Mouse (Mus musculus): Measurements from ENCODE around the gene Aldh3b3.
"Not testable (repeated sequence)": the region's sequence is repeated elsewhere in the genome, so short reads cannot be mapped to it uniquely, and the experiment has no call there.

Aldh3b3 gene

DNA sequence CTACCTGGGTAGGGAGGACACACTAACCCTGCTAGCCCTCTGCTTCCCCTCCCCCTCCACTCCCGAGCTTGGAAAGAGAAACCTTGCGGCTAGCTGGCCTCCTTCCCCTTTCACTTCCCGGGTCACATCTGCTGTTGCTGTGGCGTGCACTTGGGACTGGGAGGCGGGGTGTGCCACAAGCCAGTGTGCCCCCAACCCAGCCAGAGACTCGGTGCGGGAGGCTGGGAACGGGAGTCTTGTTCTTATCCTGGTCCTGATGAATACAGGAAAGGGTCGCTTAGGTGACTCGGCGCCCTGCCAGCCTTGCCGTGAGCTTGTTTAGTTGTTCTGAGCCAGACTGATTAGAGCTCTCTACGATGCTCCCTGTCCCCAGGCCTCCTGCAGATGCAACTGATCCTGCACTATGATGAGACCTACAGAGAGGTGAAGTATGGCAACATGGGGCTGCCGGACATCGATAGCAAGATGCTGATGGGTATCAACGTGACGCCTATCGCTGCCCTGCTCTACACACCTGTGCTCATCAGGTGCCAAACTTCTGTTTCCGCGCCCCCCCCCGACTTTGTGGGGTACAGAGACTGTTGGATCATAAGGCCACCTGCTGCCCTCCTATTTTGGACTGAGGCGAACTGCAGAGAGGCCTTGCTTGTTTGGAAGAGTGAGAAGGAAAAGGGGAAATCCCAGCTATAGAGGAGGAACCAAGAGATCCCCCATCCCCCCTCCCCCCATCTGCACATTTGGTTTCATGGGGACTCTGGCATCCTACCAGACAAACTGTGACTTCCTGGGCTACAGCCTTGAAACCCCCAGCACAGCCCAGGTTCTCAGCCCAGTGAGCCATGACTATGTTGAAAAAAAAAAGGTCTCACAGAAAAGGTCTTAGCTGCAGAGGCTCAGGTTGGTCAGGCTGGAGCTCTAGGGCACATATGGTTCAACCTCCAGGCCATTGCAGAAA, 22.3 kb upstream of the Aldh3b3 start:
- DNase-seq, result peak; percentile 79 to 86

GRCm38 (mm10) chr19:3942315-3942714, 16.1 kb upstream of the Aldh3b3 start:
- DNase-seq, result no peak

DNA sequence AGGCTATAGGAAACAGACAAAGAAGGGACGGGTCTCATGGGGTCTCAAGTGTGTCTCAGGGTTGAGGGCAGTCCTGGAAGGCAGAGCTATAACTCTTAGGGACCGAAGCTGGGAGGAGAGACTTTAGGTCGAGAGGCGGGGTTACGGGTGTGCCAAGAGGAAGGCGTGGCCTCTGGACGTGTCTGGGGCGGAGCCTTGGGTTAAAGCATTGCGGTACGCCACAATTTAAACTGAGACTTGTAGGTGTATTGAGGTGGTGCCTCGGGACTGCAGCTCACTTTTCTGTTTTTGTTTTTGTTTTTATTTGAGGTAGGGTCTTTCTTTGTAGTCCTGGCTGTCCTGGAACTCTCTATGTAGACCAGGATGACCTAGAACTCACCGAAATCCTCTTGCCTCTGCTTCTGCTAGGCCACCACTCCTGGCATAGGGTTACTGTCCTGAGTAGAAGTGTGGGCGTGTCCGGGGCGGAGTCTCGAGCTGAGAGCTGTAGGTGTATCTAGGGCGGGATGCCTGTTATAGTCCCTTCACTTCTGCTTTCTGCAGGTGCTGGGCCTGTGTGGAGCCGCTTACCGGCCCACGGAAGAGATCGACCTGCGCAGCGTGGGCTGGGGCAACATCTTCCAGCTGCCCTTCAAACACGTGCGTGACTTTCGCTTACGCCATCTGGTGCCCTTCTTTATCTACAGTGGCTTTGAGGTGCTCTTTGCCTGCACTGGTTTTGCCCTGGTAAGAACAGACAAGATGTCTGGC, 15.3 kb upstream of the Aldh3b3 start:
- DNase-seq, result peak; percentile 61 to 77

- peak; percentile 79 to 83 for DNase-seq
Measured at GRCm38 (mm10) chr19:3945872-3946564, 12.4 kb upstream of the Aldh3b3 start.

GRCm38 (mm10) chr19:3946715-3947114, 11.7 kb upstream of the Aldh3b3 start:
- peak; percentile 84 to 90 for DNase-seq

- no peak for DNase-seq
Measured at GRCm38 (mm10) chr19:3947813-3948212, 10.6 kb upstream of the Aldh3b3 start.

- DNase-seq, result peak; percentile 44 to 68
Measured at GRCm38 (mm10) chr19:3948546-3948945, 9.9 kb upstream of the Aldh3b3 start.

- DNase-seq, result peak; percentile 53 to 54
Measured at GRCm38 (mm10) chr19:3950331-3950730, 8.1 kb upstream of the Aldh3b3 start.

DNA sequence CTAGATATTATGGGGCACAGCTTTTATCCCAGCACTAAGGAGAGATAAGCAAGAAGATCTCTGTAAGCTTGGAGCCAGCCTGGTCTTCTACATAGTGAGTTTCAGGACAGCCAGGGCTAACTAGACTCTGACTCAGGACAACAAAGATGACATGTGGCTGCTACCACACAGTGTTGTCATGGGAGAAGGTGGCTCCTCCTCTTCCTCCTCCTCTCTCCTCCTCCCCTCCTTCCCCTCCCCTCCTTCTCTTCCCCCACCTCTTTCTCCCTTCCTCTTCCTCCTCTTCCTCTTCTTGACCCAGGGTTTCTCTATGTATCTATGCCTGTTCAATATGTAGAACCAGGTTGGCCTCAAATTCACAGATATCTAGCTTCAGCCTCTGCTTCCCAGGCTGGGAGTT, 7.0 kb upstream of the Aldh3b3 start:
- no peak for DNase-seq

GRCm38 (mm10) chr19:3952099-3952498, 6.3 kb upstream of the Aldh3b3 start:
- DNase-seq, result no peak

- peak; percentile 26 to 33 for DNase-seq
Measured at GRCm38 (mm10) chr19:3955033-3955432, 3.4 kb upstream of the Aldh3b3 start.

- DNase-seq, result peak in 1 of 2 experiments; percentile 48
Measured at GRCm38 (mm10) chr19:3955804-3956203, 2.6 kb upstream of the Aldh3b3 start.

DNA sequence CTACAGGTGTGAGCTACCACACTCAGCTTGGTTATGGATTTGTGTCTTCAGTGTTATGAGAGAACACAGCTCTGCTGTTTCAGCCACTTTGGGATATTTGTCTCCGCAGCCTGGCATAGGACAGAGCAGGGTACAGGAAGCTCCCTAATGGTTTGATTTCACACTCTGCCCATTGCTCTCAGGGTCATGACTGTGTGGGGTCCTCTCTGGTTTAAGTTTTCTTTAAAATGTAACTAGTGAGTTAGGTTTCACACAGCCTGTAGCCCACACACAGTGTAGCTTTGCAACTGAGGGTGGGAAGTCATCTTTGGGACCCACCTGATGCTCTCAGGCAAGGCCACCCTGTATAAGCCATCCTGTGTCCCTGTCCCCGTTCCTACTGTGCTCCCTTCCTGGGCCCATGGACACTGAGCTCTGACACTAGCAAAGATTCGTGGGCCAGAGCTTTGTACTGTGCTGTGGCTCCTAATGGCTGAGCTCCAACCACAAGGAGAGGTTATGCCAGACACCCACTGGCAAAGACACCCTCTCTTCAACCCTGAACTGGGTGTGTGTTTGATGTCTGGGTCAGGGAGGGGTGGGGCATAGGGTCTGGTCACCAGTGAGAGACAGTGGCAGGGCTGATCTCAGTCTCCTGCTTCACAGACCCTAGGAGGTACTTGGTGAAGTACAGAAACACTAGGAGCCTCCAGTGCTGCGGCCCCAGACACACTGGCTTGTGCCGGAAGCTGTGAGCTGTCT, 979 bp upstream of the Aldh3b3 start:
- peak; percentile 42 to 54 for DNase-seq

DNA sequence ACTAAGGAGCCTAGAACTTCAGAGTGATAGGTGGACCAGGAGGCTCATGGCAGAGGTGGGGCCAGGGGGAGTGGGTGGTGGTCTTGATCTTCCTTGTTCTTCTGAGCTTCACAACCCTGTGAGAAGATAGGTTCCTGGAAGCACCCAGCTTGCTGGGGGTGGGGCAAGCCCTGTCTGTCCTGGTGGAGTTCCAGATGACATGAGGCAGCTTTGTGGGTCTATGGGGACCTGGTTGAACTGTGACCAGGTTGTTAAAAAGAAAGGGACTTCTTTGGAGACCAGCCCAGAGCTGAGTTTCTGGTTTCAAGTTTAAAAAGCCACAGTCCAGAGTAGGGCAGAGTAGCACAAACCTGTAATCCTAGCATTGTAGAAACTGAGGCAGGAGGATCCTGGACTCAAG, 585 bp downstream of the Aldh3b3 start:
- DNase-seq, result peak; percentile 66 to 79

DNA sequence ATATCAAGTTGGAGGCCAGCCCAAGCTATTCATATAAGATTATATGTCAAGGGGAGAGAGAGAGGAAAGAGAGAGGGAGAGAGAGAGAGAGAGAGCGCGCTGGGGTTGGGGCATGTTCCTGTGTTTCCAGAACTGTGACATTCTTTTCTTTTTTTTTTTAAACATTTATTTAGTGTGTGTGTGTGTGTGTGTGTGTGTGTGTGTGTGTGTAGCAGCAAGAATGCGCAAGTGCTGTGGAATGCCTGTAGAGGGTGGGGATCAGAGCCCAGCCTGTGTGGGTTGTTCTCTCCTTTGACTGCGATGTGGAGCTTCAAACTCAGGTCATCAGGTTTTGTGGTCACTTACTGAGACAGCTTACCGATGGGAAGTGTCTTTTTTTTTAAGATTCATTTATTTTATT, 1.8 kb downstream of the Aldh3b3 start:
- no peak for DNase-seq

- not testable (repeated sequence) for DNase-seq
Measured at GRCm38 (mm10) chr19:3961805-3962204, 3.4 kb downstream of the Aldh3b3 start.

DNA sequence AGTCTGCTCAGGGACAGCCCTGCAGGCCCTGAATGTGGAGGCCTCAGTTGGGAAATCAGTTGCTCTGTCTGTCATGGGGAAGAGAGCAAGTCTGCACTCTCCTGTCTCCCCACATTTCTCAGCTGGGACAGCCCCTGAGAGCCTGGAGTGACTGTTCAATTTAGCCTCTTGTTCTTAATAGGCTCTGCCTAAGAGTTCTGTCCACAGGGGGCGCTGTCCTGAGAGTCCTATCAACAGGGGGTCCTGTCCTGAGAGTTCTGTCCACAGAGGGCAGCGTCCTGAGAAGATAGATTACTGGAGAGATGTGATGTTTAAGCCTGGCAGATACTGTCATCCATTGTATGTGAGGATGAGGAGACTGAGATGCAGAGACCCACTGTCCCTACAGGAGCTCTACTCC, 4.0 kb downstream of the Aldh3b3 start:
- DNase-seq, result peak in 1 of 2 experiments; percentile 59

DNA sequence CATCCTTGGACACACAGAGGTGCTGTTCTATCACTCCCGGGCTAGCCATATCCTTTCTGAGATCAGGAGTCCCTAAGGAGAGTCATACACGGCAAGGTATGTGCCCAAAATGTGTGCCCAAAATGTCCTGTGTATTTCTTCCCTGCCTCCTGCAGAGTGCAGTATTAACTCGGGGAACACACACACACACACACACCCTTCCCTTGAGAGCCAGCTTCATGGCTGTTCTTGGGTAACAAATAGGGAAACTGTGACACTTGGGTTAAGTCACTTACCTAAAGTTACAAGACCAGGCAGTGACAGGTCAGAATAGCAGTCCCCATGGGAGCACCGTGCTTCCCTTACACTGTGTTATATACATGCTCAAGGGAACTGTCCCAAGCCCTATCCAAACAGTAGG, 5.6 kb downstream of the Aldh3b3 start:
- DNase-seq, result no peak

DNA sequence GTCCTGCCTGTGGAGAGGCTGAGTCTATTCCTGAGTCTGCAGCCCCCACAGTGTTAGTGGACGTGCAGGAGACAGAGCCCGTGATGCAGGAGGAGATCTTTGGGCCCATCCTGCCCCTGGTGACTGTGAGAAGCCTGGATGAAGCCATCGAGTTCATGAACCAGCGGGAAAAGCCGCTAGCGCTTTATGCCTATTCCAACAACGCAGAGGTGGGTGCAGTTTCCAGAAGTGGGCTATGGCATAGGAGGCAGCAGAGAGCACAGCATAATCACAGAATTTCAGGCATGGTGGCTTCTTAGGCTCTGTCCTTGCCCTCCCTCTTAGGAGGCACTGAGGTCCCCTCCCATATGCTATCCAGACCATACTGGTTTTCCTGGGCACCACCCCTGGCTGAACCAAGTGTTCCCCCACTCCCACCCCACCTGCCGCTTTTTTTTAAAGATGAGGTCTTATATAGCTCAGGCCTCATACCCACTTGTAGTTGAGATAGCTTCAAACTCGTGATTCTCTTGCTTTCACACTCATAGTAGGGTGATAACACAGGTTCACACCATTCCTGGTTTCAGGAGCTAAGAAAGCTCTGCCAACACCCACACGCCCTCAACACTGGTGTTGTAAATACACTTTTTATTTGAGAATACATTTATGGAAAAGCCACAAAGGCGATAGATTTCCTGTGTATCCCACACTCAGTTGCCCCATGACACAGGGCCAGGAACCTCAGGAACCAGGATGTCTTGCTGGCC, 8.1 kb downstream of the Aldh3b3 start:
- DNase-seq, result no peak

DNA sequence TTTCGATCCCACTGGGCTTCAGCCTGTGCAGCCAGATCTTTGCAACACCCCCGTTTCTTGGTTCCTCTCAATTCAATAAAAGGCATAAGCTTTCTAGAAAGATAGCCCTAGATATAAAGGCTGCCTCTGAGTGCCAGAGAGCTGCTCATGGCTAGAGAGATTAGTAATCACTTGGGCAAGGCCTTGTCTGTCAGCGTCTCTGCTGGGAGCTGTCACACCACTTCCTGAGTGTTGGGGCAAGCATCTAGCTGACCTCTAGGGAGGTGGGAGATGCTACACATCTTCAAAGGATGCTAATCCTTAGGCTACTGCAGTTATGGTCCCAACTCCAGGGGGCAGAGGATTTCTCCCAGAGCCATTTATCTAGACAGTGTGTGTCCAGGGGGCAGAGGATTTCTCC, 8.8 kb downstream of the Aldh3b3 start:
- DNase-seq, result no peak

DNA sequence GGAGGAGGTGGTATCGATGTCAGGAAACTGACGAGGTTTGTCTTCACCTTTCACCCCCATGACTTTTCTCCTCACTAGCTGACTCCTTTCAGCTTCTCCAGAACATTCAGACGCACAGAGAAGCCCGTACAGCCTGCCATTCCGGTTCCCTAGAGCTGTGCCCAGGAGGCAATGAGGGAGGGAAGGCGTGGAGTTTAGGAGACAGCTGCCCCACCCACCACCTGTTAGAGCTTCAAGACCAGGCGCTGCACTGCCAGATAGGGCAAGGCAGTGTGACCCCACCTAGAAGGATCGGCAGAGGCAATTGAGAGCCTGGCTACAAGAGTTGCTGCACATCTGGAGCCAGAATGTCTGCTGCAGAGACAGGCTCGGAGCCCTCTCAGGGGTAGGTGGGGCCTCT, 13.8 kb downstream of the Aldh3b3 start, which contains the start of gene Aldh3b2:
Aldh3b2 (plus strand) TSS at position 100 of the 400 bp plus-strand sequence.
- no peak for DNase-seq

GRCm38 (mm10) chr19:3974608-3975007, 16.2 kb downstream of the Aldh3b3 start:
- not testable (repeated sequence) for DNase-seq
